Mouse (Mus musculus) ovary, postnatal 10 days (tissue): ENCODE data around the gene Gm49325.
A peak's percentile ranks its signal among the peaks of the same experiment; 100 is the strongest.

Experiments
- DNase-seq: peaks from one replicate; pipeline ENCODE4 v3.0.0; 2022; ENCODE audit warnings: low spot score

The Gm49325 gene

DNA sequence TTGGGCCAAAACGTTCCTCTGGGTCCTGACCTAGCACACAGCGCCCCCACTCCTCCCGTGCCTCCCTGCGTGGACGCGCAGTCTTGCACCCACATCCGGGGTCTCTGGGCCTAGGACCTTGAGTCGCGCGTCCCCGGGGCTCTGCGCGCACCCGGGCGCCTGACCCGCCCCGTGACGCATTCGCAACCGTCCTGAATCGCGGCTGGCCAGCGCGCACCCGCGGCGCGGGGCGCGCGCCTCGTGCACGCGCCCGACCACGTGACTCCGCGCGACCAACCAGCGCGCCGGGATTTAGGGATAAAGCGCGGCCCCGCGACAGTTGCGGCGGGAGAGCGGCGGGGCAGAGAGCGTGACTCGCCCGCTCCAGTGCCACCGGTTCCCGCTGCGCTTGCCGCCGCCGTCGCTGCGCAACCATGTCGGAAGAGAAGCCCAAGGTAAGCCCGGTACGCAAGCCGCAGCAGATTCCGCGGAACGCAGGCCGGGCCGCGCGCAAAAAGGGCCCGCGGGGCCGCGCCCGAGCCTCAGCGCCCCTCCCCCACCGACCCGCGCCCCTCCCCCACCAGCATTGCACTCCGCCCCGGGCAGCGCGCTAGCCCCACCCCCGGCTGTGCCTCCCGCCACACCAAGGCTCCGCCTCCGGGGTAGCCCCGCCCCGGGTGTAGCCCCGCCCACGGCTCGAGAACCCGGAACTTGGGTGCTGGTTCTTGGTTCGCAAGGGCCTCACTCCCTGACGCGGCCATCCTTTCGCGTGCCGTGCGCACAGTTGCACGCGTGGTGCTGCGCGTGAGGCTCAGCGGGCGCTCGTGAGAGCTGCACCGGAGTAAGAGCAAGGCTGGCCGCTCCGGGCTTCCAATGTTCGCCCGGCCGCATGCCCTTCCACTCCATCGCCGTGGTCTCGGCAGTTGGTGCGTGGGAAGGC is at the start of gene Gm49325, which contains the start of gene Sumo3:
Gm49325 (plus strand) TSS at position 290 of the 919 bp plus-strand sequence.
Sumo3 (plus strand) TSS at position 190 of the 919 bp plus-strand sequence.
- DNase-seq: peak; percentile 84

DNA sequence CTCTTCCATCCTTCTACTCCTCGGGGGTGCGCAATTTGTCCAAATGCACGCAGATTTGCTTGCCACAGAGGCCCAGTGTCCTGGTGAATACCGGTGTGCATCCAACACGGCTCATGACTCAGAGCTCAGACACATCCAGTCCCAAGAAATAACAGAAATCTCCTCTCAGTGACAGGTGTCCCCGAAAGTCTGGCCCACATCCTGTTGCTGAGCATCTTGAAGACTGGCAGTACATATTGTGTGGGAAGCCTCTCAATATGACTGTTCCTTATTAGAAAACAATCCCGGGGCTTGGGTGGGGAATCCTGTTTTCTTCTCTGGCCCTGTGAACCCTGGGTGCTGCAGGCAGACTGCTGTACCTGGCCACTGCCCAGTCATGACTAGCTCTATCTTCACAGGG is 49.4 kb upstream of the Gm49325 start:
- no peak for DNase-seq

DNA sequence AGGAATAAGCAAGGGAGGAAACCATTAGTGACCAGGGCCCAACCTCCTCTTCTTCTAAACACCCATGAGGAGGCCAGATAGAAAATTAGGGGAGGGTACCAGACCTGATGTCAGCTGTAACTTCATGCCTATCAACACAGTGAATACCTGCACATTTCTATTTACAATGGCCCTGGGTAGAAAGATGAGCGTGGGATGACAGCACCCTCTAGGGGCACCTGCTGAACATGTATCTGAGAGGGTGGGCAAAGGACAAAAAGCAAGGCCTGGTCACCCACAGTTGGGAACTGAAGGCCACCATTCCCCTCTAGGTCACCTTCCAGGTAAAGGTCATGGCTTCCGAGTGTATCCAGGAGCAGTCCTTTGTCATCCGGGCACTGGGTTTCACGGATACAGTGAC is 48.4 kb upstream of the Gm49325 start:
- no peak for DNase-seq

DNA sequence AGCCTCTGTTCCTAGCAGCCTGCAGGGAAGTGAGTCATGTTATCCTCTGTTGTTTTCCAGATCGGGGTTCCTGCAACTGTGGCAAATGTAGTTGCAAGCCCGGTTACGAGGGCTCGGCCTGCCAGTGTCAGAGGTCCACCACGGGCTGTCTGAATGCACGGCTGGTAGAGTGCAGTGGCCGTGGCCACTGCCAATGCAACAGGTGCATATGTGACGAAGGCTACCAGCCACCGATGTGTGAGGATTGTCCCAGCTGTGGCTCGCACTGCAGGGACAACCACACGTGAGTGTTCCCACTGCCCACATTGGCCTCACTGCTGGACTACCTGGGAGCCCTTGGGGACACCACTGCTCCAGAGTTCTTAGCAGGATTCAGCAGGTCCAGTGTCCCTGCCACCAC is 45.9 kb upstream of the Gm49325 start:
- DNase-seq: no peak

DNA sequence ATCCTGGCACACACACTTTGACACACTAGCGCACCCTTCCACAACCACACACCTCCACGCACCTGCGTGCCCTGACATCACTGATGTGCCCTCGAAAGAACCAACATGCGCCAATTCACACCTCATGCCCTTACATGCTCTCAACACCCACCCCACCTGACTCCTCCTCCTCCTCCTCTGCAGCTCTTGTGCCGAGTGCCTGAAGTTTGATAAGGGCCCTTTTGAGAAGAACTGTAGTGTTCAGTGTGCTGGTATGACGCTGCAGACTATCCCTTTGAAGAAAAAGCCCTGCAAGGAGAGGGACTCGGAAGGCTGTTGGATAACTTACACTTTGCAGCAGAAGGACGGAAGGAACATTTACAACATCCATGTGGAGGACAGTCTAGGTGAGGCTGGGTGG is 45.2 kb upstream of the Gm49325 start:
- DNase-seq: no peak

DNA sequence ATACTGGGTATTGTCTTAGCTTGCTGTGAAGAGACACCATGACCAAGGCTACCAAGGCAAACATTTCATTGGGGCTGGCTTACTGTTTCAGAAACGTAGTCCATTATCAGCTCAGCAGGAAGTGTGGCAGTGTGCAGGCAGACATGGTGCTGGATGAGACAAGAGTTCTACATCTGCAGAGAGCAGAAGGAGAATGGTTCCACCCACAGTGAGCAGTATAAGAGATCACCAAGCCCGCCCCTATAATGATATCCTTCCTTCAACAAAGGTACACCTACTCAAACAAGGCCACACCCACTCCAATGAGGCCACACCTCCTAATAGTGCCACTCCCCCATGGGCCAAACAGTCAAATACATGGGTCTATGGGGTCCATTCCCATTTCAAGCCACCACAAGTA is 44.5 kb upstream of the Gm49325 start:
- DNase-seq: no peak

DNA sequence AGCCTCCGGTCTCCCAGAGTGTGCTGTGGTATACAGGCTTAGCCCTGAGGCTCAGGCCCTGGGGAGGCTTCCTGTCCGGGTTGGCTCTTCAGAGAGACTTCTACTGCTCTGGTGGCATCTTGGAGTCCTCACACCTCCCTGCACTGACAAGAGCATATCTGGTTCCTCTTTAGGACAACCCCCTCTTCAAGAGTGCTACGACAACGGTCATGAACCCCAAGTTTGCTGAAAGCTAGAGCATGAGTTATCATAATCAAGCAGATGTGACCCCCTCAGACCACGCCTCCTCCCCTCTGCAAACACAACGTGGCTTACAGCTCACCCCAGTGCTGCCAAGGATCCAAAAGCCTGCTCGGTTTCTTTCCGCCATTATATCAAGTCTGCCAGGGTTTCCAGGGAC is 41.0 kb upstream of the Gm49325 start:
- no peak for DNase-seq

DNA sequence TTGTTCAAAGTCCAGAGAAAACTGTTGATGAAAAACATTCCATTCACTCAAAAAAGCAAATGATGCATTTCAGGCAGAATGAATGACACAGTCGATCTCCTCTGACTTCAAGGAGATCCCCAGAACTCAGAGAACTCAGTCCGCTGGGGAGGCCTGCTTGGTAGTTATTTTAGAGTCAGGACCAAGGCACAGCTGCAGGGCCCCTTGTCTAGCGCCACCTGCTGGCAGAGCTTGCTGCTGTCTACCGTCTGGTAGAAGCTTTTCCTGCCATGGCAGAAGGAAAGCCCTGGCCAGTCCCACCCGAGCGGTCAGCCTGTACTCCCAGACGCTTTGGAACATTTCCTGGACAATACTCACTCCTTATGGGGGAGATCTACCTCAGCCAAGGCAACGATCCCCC is 39.3 kb upstream of the Gm49325 start:
- DNase-seq: peak; percentile 52

DNA sequence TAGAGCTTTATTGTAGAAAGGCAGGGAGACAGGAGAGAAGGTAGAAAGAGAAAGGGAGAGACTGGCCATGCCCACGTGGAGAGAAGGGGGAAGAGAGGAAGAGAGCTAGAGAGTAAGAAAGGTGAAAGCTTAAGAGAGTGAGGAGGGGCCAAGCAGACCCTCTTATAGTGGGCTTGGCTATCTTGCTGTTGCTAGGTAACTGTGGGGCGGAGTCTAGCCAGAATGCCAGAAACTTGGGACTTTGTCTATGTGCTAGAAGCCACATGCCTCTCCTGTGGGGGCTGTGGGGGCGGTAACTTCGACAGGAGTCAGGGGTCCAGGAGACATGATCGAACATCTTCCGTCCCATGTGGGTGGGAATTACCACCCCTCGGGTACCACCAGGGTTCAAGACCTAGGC is 36.5 kb upstream of the Gm49325 start:
- no peak for DNase-seq

DNA sequence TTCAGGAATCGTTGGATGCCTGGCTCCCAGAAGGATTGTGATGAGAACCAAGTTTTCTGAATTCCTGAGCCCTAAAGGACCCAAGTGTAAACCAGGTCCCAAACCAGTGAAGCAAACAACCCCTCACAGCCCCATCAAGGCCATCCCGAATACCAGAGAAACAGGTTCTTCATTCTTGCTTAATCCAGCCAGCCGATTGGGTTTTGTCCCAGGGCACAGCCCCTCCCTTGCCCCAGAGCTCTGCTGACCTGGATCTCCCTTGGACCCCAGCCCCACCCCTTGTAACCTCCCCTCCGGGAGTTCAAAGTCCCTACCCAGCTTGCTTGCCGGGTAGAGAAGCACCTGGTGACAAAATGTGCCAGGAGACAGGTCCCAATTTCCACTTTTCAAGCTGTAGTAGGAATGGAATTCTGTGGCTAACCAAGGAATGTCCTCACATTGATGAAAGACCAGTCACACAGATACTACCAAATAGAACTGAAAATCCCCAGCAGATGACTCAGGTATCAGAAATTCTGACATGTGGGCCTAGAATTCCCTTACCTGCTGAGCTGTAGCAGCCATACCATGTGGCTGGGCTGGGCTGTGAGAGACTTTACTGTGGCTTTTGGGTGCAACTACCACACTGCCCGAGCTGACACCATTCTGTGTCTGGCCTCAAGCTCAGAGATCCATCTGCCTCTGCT is 35.9 kb upstream of the Gm49325 start:
- DNase-seq: no peak

DNA sequence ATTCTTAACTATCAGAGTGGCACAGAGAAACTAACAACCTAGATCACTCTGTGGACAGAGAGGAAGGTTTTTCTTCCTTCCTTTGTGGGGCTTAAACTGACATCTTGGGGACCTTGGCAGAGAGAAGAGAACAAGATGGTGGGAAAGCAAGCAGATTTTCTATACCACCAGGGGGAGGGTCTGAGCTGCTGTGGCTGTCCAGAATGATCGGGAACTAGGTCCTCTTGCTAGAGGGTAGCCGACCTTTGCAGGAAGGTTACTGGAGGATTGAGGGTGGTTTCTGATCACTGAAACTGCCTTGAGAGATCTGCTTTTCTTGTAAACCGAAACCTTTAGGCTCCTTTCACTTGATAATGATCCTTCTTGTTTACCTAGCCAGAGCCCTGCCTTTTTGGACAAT is 33.8 kb upstream of the Gm49325 start:
- DNase-seq: no peak

DNA sequence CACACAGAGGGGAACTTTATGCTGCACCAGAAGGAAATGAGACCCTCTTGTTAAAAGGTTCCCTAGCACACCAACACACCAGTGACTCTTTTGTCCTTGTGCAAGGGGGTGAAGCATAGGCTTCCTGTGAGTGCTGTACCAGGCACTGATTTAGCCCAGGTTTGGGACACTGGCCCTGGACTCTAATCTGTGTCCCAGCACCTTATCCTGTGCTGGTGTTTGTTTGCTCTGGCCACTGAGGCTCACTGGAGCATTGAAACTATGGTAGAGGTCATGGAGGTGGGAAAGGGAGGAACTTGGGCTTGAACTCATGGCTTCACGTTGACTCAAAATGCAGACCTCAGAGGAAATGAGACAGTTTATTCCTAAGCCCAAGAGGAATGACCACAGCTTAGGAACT is 32.8 kb upstream of the Gm49325 start:
- DNase-seq: no peak

DNA sequence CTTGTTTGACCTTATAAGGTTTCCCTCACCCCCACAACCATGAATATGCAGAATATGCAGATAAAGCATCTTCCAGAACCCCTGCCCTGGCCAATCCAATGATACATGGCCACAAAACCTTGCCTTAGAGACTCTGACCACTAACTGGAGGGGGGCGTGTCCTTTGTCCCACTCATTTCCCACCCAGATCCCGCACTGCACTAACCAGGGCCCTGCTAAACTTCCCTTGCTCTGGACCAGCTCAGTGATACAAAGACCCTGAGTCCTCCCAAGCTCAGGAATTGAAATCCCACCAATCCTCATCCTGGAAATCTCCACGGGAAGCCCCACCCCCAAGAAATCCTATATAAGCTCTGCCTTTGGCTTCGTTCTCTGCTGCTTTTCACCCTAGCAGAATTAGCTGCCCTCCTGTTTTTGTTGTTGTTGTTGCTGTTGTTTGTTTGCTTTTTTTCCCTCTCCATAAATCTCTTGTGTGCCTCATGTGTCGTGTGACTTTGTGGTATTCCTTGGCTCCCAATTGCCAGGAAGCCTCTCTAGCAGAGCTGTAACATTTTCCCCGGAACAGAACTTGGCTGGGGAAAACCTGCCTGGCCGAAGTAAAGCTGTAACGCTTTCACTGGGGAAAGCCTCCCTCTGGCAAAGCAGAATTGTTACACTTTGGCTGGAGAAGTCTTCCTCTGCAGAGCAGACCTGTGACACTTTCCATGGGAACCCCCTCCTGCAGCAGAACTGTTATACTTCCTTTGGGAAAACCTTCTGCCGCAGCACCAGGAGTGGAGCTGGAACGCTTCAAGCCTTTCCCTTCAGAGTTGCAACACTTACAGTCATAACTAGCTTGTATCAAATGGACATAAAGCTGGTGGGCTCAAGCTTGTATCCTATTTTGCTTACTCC is 25.7 kb upstream of the Gm49325 start:
- no peak for DNase-seq

DNA sequence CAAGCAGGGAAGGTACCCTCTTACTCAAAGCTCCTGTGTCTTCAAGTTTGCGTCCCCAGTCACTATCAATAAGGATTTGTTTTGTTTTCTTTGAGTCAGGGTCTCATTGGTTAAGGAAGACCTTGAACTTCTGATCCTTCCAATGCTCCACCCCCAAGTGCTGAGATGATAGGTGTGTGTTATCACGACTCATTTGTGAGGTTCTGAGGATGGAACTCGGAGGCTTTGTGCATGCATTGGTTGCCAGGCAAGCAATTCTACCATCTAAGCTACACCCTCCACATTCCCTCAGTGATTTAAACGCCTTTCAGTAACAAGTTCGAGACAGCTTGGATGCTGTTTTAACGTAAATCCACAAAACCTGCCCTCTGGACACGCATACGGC is 25.0 kb upstream of the Gm49325 start:
- DNase-seq: no peak

DNA sequence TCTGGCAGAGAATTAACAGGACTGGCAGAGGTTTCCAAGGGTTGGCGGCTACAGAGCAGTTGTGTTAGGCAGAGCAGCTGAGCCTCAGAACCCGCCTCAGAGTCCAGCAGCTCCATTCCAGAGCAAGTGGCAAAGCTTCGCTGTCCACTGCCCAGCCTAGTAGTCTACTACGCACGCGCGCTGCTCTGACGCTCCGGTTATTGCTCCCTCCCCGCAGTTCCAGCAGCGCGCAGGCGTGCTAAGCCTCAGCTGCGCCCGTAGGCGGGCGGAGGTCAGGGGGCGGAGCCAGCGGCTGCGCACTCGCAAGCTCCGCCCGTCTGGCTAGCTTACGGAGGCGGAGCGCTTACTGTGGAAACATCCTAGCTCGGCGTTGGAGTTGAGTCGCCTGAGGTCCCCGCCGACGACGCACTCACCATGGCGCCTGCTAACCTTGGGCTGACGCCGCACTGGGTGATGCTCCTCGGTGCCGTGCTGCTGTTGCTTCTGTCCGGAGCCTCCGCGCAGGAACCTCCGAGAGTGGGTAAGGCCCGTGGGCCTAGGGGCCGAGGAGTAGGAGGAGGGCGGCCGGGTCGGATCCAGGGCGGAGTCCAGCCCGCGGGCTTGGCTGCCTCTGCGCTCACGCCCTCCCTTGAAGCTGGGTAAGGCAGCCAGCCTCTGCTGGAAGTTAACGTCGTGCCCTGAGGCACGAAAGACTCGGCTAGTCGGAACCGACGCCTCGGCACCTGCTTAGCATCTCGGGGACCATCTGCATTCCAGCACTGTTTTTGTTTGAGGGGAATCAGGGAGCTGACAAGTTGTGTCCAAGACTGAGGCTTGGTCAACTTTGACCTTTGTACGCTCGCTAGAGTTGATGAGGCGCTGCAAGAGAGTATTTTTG is 24.4 kb upstream of the Gm49325 start, which contains the start of gene Pttg1ip:
Pttg1ip (plus strand) TSS at position 313 of the 877 bp plus-strand sequence.
- peak; percentile 82 for DNase-seq

DNA sequence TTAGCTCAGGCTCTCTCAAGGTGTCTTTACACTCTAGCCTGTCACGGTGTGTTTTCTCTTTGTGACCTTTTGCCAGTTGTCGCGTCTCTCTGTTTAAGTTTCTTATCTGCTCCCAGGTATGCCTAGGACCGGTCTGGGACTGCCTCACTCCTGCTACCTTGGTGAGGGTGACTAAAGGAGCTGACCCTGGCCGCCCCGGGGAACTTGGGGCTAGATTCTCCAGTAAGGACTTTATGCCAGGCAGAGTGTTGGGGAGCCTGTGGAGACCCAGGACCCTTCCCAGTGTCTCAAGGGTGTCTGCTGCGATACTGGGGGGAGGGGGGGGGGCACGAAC is 23.7 kb upstream of the Gm49325 start:
- no peak for DNase-seq

DNA sequence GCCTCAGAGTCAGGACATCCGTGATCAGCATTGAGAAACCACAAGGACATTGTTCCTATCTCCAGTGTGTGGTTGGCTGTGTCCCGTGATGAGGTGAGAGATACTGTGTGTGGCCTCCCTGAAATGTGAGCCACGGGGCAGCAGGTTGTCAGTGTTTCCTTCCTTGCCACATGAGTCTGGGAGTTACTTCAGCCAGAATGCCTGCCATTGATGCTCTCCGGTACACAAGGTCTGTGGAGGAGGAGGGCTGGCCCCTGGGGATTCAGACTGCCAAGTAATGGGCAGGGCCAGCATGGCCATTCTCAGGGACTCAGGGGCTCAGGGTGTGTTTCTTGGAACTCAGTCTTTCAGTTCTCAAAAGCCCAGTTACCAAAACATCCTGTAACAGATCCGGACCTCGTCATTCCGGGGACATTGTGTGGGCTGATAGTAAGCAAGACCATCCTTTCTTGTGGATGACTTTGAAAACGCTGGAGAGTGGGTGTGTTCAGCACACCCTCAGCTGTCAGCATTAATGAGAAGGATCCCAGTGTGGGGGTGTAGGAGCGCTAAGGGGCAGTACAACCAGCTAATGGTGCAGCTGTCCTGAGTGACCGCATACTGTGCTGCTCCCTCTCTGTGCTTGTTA is 22.1 kb upstream of the Gm49325 start:
- no peak for DNase-seq

DNA sequence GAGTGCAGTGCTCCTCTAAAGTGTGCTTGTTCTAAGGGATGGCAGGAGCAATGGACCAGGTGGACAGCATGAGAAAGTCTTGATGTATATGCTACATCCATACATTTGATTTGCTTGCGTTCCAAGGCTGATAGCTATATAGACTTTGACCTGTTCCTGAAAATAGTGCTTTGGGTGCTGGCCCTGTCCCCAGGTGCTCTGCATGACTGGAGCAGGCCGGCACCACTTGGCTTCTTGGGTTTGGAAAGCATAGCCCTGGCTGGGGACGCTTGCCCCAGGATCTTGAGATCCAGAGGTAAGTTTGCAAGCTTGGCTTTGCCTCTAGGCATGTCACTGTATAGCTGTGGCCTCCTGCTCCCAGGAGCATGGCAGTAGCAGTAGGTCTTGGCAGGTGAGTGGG is 19.4 kb upstream of the Gm49325 start:
- DNase-seq: no peak

DNA sequence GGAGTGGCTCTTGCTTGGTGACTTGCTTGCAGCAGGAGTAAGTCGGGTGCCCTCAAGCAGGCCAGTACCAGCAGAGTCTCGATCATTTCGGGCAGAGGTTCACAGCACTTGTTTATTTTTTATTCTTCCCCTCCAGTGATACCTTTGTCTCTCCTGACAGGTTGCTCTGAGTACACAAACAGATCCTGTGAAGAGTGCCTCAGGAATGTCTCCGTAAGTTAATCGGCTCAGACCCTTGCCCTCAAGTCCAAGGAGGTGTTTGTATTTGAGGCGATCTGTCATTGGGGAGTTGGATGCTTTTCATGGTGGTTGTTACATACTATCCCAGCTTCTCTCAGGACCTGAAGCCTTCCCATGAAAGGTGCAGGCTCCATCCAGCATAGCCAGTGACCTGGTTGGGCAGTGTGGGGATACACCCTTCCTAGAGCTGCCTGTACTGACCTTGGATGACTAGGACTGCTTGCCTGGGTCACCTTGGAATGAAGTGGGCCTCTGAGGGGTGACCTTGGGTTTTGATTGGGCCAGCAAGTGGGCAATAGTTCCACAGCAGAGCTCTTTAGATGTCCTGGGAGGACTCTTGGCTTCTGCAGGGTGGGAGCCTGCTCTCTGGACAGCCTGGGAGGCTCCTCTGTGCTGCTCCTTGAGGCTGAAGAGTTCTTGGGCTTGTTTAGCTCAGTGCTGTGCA is 18.8 kb upstream of the Gm49325 start:
- DNase-seq: no peak

DNA sequence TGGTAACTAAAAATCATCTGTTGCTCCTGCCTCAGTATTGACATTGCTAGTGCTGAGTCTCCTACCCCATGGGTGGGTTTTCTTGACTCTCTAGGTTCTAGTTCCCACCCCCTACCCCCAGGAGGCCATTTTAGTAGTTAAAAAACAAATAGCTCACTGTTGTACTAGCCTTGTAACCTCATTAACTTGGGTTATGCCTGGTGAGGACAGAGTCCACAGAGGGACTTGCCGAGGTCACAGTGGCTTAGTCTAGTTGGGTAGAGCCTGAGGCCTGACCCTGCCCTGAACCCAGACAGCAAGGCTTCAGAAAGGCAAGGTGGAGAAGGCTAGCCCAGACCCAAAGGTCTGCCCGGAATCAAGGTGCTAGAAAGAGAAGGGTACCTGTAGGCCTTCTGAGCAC is 18.0 kb upstream of the Gm49325 start:
- no peak for DNase-seq
